Mouse (Mus musculus): Measurements from ENCODE around the gene Pds5a. TPM values are rescaled to one million over a fixed set of nuclear protein-coding genes. Genes with fewer than 3 reads are reported as not detected.

The Pds5a gene
- polyA plus RNA-seq, 1 experiment from 2014 or later: 13.7 TPM

- H3K9me3 ChIP-seq (ENCODE audit: low read length): no peaks in the 10 kb centered on the region
Measured at GRCm38 (mm10) chr5:65710267-65710666, 12.2 kb upstream of the Pds5a start.

GRCm38 (mm10) chr5:65706979-65707378 is 8.9 kb upstream of the Pds5a start:
- Histone ChIP-seq H3K27me3 (ENCODE audit: insufficient read depth, low read length) (no peaks in the 10 kb centered on the region), H3K4me2 (ENCODE audit: low read depth, low read length) (no peak overlapping the region), H3K4me3 (ENCODE audit: low read depth, low read length) (no peak overlapping the region), H3K9ac (replicated peaks) (no peak overlapping the region), H3K9me3 (ENCODE audit: low read length) (no peaks in the 10 kb centered on the region), H3K36me3 (replicated peaks; ENCODE audit: insufficient read depth, low read length) (no peaks in the 10 kb centered on the region), H3K4me1 (ENCODE audit: insufficient read depth) (no peaks in the 10 kb centered on the region), H3K27ac (ENCODE audit: low read depth) (no peak overlapping the region)
- TF ChIP-seq CTCF (IDR thresholded peaks at IDR 0.05; ENCODE audit: low read depth): no peak
- TF ChIP-seq EP300 (IDR thresholded peaks at IDR 0.05; ENCODE audit: low read depth): no peak
- DNase-seq (no peak), ATAC-seq (no peak)
- WGBS (ENCODE audit: insufficient replicate concordance): 80% methylated on average over 5 of the region's 5 CpGs

More at GRCm38 (mm10) chr5:65710267-65710666, 12.2 kb upstream of the Pds5a start:
- no peak for ATAC-seq
- Histone ChIP-seq H3K4me3 (ENCODE audit: low read depth, low read length) (no peak overlapping the region), H3K27me3 (ENCODE audit: insufficient read depth, low read length) (no peaks in the 10 kb centered on the region), H3K36me3 (replicated peaks; ENCODE audit: insufficient read depth, low read length) (no peaks in the 10 kb centered on the region), H3K27ac (ENCODE audit: low read depth) (no peak overlapping the region), H3K4me2 (ENCODE audit: low read depth, low read length) (no peak overlapping the region), H3K4me1 (ENCODE audit: insufficient read depth) (no peaks in the 10 kb centered on the region), H3K9ac (replicated peaks) (no peak overlapping the region)
- 58% methylated on average over 8 of the region's 8 CpGs for WGBS (ENCODE audit: insufficient replicate concordance)
- no peak for TF ChIP-seq CTCF (IDR thresholded peaks at IDR 0.05; ENCODE audit: low read depth)
- TF ChIP-seq EP300 (IDR thresholded peaks at IDR 0.05; ENCODE audit: low read depth): no peak
- no peak for DNase-seq

- Histone ChIP-seq H3K27ac (ENCODE audit: low read depth) (no peak overlapping the region), H3K4me1 (ENCODE audit: insufficient read depth) (no peaks in the 10 kb centered on the region), H3K36me3 (replicated peaks; ENCODE audit: insufficient read depth, low read length) (no peaks in the 10 kb centered on the region), H3K9me3 (ENCODE audit: low read length) (no peaks in the 10 kb centered on the region), H3K27me3 (ENCODE audit: insufficient read depth, low read length) (no peaks in the 10 kb centered on the region), H3K4me2 (ENCODE audit: low read depth, low read length) (no peak overlapping the region), H3K4me3 (ENCODE audit: low read depth, low read length) (no peak overlapping the region), H3K9ac (replicated peaks) (no peak overlapping the region)
- 71% methylated on average over 4 of the region's 4 CpGs for whole genome bisulfite sequencing (ENCODE audit: insufficient replicate concordance)
- TF ChIP-seq CTCF (IDR thresholded peaks at IDR 0.05; ENCODE audit: low read depth) (peak; percentile 47), EP300 (IDR thresholded peaks at IDR 0.05; ENCODE audit: low read depth) (no peak)
- ATAC-seq (no peak), DNase-seq (no peak)
Measured at GRCm38 (mm10) chr5:65706171-65706570, 8.1 kb upstream of the Pds5a start.

- no peaks in the 10 kb centered on the region for H3K9me3 ChIP-seq (ENCODE audit: low read length)
- 62% methylated on average over 12 of the region's 12 CpGs for WGBS (ENCODE audit: insufficient replicate concordance)
- H3K4me1 ChIP-seq (ENCODE audit: insufficient read depth): no peaks in the 10 kb centered on the region
- no peak overlapping the region for H3K4me2 ChIP-seq (ENCODE audit: low read depth, low read length)
- H3K4me3 ChIP-seq (ENCODE audit: low read depth, low read length): no peak overlapping the region
- H3K27me3 ChIP-seq (ENCODE audit: insufficient read depth, low read length): no peaks in the 10 kb centered on the region
- H3K9ac ChIP-seq (replicated peaks): no peak overlapping the region
- TF ChIP-seq EP300 (IDR thresholded peaks at IDR 0.05; ENCODE audit: low read depth) (no peak), CTCF (IDR thresholded peaks at IDR 0.05; ENCODE audit: low read depth) (0 out of 2 replicates have a peak, but pooled peaks have one; percentile 9)
- DNase-seq (no peak), ATAC-seq (no peak)
- H3K36me3 ChIP-seq (replicated peaks; ENCODE audit: insufficient read depth, low read length): no peaks in the 10 kb centered on the region
- no peak overlapping the region for H3K27ac ChIP-seq (ENCODE audit: low read depth)
Measured at GRCm38 (mm10) chr5:65704765-65705678, 6.9 kb upstream of the Pds5a start.

- Histone ChIP-seq H3K9me3 (ENCODE audit: low read length) (no peaks in the 10 kb centered on the region), H3K9ac (replicated peaks) (no peak overlapping the region), H3K36me3 (replicated peaks; ENCODE audit: insufficient read depth, low read length) (no peaks in the 10 kb centered on the region), H3K4me1 (ENCODE audit: insufficient read depth) (peaks cover 5% of the 10 kb centered on the region; the same call in 1 of the 2 replicates), H3K4me3 (ENCODE audit: low read depth, low read length) (no peak overlapping the region), H3K4me2 (ENCODE audit: low read depth, low read length) (no peak overlapping the region), H3K27ac (ENCODE audit: low read depth) (no peak overlapping the region), H3K27me3 (ENCODE audit: insufficient read depth, low read length) (no peaks in the 10 kb centered on the region)
- no peak for TF ChIP-seq EP300 (IDR thresholded peaks at IDR 0.05; ENCODE audit: low read depth)
- TF ChIP-seq CTCF (IDR thresholded peaks at IDR 0.05; ENCODE audit: low read depth): no peak
- no peak for ATAC-seq
- WGBS (ENCODE audit: insufficient replicate concordance): 50% methylated on average over 9 of the region's 9 CpGs
- DNase-seq: no peak
Measured at GRCm38 (mm10) chr5:65703261-65703660, 5.2 kb upstream of the Pds5a start.

- Histone ChIP-seq H3K4me3 (ENCODE audit: low read depth, low read length) (no peak overlapping the region), H3K36me3 (replicated peaks; ENCODE audit: insufficient read depth, low read length) (peaks cover 4% of the 10 kb centered on the region; the same call in 1 of the 2 replicates)
Measured at GRCm38 (mm10) chr5:65700102-65700501, 2.0 kb upstream of the Pds5a start.

More at GRCm38 (mm10) chr5:65700102-65700501, 2.0 kb upstream of the Pds5a start:
- WGBS (ENCODE audit: insufficient replicate concordance): 79% methylated on average over 5 of the region's 5 CpGs
- no peak for TF ChIP-seq EP300 (IDR thresholded peaks at IDR 0.05; ENCODE audit: low read depth)
- TF ChIP-seq CTCF (IDR thresholded peaks at IDR 0.05; ENCODE audit: low read depth): no peak
- H3K4me2 ChIP-seq (ENCODE audit: low read depth, low read length): no peak overlapping the region
- H3K4me1 ChIP-seq (ENCODE audit: insufficient read depth): peaks cover 17% of the 10 kb centered on the region
- H3K9ac ChIP-seq (replicated peaks): no peak overlapping the region
- no peaks in the 10 kb centered on the region for H3K9me3 ChIP-seq (ENCODE audit: low read length)
- H3K27me3 ChIP-seq (ENCODE audit: insufficient read depth, low read length): no peaks in the 10 kb centered on the region
- no peak for ATAC-seq
- no peak overlapping the region for H3K27ac ChIP-seq (ENCODE audit: low read depth)
- DNase-seq: no peak

Data from liver, postnatal 0 days (tissue).